Mouse (Mus musculus) forebrain, embryonic 10.5 days (tissue): ENCODE measurements around the gene Cbll1. TPM values are rescaled to one million over a fixed set of nuclear protein-coding genes. Genes with fewer than 3 reads are reported as not detected.
"Not testable (repeated sequence)": the region's sequence is repeated elsewhere in the genome, so short reads cannot be mapped to it uniquely, and the experiment has no call there.

ENCODE experiments used
- DNase-seq: peaks from one replicate; pipeline ENCODE4 v3.0.0-alpha.2; 2017; ENCODE audit warnings: low spot score; ENCODE audit errors: extremely low spot score
- H3K27ac ChIP-seq: fragments of 300-500 bp; sonication (generic); 2 replicates; pipeline ENCODE4 v1.5.1; 2016; ENCODE audit warnings: mild to moderate bottlenecking
- H3K27me3 ChIP-seq: fragments of 300-500 bp; sonication (generic); 2 replicates; pipeline ENCODE4 v1.6.1; 2016; ENCODE audit warnings: mild to moderate bottlenecking; ENCODE audit not compliant: poor library complexity, severe bottlenecking
- H3K36me3 ChIP-seq: fragments of 300-500 bp; sonication (generic); replicated peaks from 2 replicates; pipeline ENCODE4 v1.6.1; 2016; ENCODE audit warnings: mild to moderate bottlenecking, moderate library complexity
- H3K4me1 ChIP-seq: fragments of 300-500 bp; sonication (generic); 2 replicates; pipeline ENCODE4 v1.6.1; 2016
- H3K4me3 ChIP-seq: fragments of 300-500 bp; sonication (generic); 2 replicates; pipeline ENCODE4 v1.5.1; 2016; ENCODE audit warnings: mild to moderate bottlenecking, moderate library complexity
- H3K9me3 ChIP-seq: fragments of 300-500 bp; sonication (generic); 2 replicates; pipeline ENCODE4 v1.6.1; 2016; ENCODE audit warnings: mild to moderate bottlenecking, moderate library complexity
- WGBS: fragments of 180-500 bp; shearing (Covaris S2); methylation state at CpG from one replicate; pipeline ENCODE4 v1.1.7; 2016; 5-methylcytosine and 5-hydroxymethylcytosine counted together
- polyA plus RNA-seq: library from polyadenylated mRNA; unstranded; fragments of >200 nt; fragmentation: Nextera tagmentation; extraction: Ambion mirVana; gene quantifications from 2 replicates; pipeline ENCODE4 v1.2.1, GENCODE M21; 2016

Cbll1 gene
- polyA plus RNA-seq, 1 experiment from 2014 or later: 16.7 TPM

GRCm38 (mm10) chr12:31460270-31460669 is 39.1 kb downstream of the Cbll1 start:
- not testable (repeated sequence) for DNase-seq, H3K4me3 ChIP-seq, H3K4me1 ChIP-seq, H3K27ac ChIP-seq, H3K36me3 ChIP-seq, H3K27me3 ChIP-seq, H3K9me3 ChIP-seq
- 52% methylated on average over 3 of the region's 3 CpGs for WGBS

DNA sequence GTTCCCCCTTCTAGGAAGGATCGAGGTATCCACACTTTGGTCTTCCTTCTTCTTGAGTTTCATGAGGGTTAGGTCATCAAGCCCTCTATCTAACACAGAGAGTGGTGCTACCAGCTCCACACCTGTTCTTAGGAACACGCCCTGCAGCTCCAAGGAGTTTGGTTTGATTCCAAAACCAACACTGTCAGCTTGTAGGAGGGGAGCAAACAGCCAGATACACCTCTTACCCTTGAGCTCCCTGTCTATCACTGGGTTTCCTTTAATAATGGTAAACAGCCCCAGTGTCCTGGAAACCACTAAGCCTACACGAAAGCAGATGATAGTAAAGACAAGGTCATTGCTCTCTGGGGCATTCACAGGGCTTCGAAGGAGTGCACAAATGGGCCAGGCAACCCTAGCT is 40.9 kb downstream of the Cbll1 start:
- WGBS: 82% methylated on average over 4 of the region's 4 CpGs
- 0 out of 2 replicates have a peak, but pooled peaks cover 6% of the 10 kb centered on the region for H3K9me3 ChIP-seq
- DNase-seq: no peak
- no peak overlapping the region for H3K4me3 ChIP-seq
- no peaks in the 10 kb centered on the region for H3K36me3 ChIP-seq
- H3K4me1 ChIP-seq: no peaks in the 10 kb centered on the region
- no peak overlapping the region for H3K27ac ChIP-seq
- H3K27me3 ChIP-seq: no peaks in the 10 kb centered on the region

GRCm38 (mm10) chr12:31456271-31456670 is 43.1 kb downstream of the Cbll1 start:
- H3K9me3 ChIP-seq: 0 out of 2 replicates have a peak, but pooled peaks cover 6% of the 10 kb centered on the region
- DNase-seq: no peak
- no peaks in the 10 kb centered on the region for H3K36me3 ChIP-seq
- WGBS: 93% methylated on average over 9 of the region's 9 CpGs
- no peaks in the 10 kb centered on the region for H3K27me3 ChIP-seq
- no peak overlapping the region for H3K27ac ChIP-seq
- H3K4me1 ChIP-seq: no peaks in the 10 kb centered on the region
- no peak overlapping the region for H3K4me3 ChIP-seq

- no peaks in the 10 kb centered on the region for H3K36me3 ChIP-seq
- H3K9me3 ChIP-seq: no peaks in the 10 kb centered on the region
- DNase-seq: no peak
- H3K4me3 ChIP-seq: no peak overlapping the region
- no peak overlapping the region for H3K27ac ChIP-seq
- no peaks in the 10 kb centered on the region for H3K27me3 ChIP-seq
- 94% methylated on average over 3 of the region's 3 CpGs for WGBS
- peaks cover under 1% of the 10 kb centered on the region for H3K4me1 ChIP-seq
Measured at GRCm38 (mm10) chr12:31449341-31449740, 50.1 kb downstream of the Cbll1 start.

- Histone ChIP-seq H3K4me1 (peaks cover 6% of the 10 kb centered on the region), H3K36me3 (no peaks in the 10 kb centered on the region), H3K4me3 (no peak overlapping the region), H3K27ac (no peak overlapping the region), H3K9me3 (no peaks in the 10 kb centered on the region), H3K27me3 (0 out of 2 replicates have a peak, but pooled peaks cover 8% of the 10 kb centered on the region)
- 85% methylated on average over 6 of the region's 6 CpGs for WGBS
- no peak for DNase-seq
Measured at GRCm38 (mm10) chr12:31444827-31445226, 54.6 kb downstream of the Cbll1 start.

DNA sequence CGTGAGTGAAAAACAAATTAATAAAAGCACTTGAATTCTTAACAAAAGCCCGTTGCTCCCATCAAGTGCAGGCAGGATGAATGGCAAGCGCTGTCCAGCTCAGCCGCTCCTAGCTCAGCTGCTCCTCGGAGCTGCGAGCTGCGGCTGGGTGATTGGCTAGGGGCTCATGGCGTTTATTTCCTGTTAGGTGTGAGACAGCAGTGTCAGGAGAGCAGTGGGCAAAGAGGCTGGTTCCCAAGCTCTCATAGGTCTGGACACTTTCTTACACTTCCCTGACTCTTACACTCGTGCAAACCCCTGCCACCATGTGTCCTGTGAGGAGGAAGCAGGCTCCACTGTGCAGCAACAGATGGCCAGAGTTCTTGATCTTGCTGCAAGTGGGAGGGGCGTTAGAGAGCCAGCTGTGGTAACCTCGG is 55.3 kb downstream of the Cbll1 start:
- WGBS: 5% methylated on average over 11 of the region's 11 CpGs
- no peaks in the 10 kb centered on the region for H3K36me3 ChIP-seq
- no peak overlapping the region for H3K27ac ChIP-seq
- H3K9me3 ChIP-seq: no peaks in the 10 kb centered on the region
- H3K4me3 ChIP-seq: peak overlapping the region; percentile 44
- DNase-seq: peak; percentile 46
- peaks cover 6% of the 10 kb centered on the region for H3K4me1 ChIP-seq
- 0 out of 2 replicates have a peak, but pooled peaks cover 8% of the 10 kb centered on the region for H3K27me3 ChIP-seq

- H3K4me3 ChIP-seq: no peak overlapping the region
- H3K9me3 ChIP-seq: no peaks in the 10 kb centered on the region
- H3K36me3 ChIP-seq: no peaks in the 10 kb centered on the region
- H3K27me3 ChIP-seq: 0 out of 2 replicates have a peak, but pooled peaks cover 8% of the 10 kb centered on the region
- WGBS: 73% methylated on average over 2 of the region's 2 CpGs
- no peak overlapping the region for H3K27ac ChIP-seq
- DNase-seq: no peak
- peaks cover 6% of the 10 kb centered on the region for H3K4me1 ChIP-seq
Measured at GRCm38 (mm10) chr12:31439612-31440011, 59.8 kb downstream of the Cbll1 start.

DNA sequence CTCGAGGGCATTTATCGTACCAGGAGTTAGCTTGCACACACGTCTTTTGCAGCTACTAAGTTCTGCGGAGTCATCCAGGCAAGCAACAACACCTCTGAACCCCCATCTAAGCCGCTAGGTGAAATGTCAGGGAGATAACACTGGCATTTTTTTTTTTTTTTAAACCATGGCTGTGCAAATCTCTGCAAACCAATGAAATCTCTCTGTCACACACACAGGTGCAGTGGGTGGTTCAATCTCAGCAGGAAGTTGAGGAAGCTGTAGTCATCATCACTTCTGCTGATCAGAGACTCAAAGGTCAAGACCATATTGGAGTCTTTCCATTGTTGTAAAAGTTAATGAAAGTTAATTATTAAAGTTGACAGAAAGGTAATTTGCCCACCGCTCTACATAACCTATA is 61.6 kb downstream of the Cbll1 start:
- 77% methylated on average over 6 of the region's 6 CpGs for WGBS
- no peak for DNase-seq
- Histone ChIP-seq H3K9me3 (no peaks in the 10 kb centered on the region), H3K27ac (no peak overlapping the region), H3K36me3 (no peaks in the 10 kb centered on the region), H3K27me3 (0 out of 2 replicates have a peak, but pooled peaks cover 1% of the 10 kb centered on the region), H3K4me3 (no peak overlapping the region), H3K4me1 (no peaks in the 10 kb centered on the region)

Other genes starting within 250 kb of the Cbll1 start
- 22.6 and 23.1 TPM in 2 replicates for gene Lamb1, start 234.4 kb downstream of the Cbll1 start, polyA plus RNA-seq
- gene Dld, start 148.2 kb downstream of the Cbll1 start, polyA plus RNA-seq: 136 and 137 TPM in 2 replicates
- gene Slc26a3, start 108.7 kb downstream of the Cbll1 start, polyA plus RNA-seq: not detected in 2 replicates
- gene Slc26a4, start 60.4 kb upstream of the Cbll1 start, polyA plus RNA-seq: not detected in 2 replicates
- 25.1 and 29.1 TPM in 2 replicates for gene Bcap29, start 135.0 kb upstream of the Cbll1 start, polyA plus RNA-seq
- 10.7 and 10.9 TPM in 2 replicates for gene Dus4l, start 155.2 kb upstream of the Cbll1 start, polyA plus RNA-seq
- gene Cog5, start 155.3 kb upstream of the Cbll1 start, polyA plus RNA-seq: 23.9 and 26.8 TPM in 2 replicates
- gene Gpr22, start 214.3 kb upstream of the Cbll1 start, polyA plus RNA-seq: 0.52 and 0.69 TPM in 2 replicates